Mouse (Mus musculus) intestine, embryonic 14.5 days (tissue): Measurements from ENCODE around the gene Igf1r. TPM values are rescaled to one million over a fixed set of nuclear protein-coding genes. Genes with fewer than 3 reads are reported as not detected.

ENCODE experiments used
- polyA plus RNA-seq: library from polyadenylated mRNA; unstranded; fragments of >200 nt; fragmentation: Nextera tagmentation; extraction: Ambion mirVana; gene quantifications from 2 replicates; pipeline ENCODE4 v1.2.1, GENCODE M21; 2014

The Igf1r gene
- polyA plus RNA-seq, 1 experiment from 2014 or later: 18.4 TPM

Other genes starting within 250 kb of the Igf1r start
- 2.3 and 2.4 TPM in 2 replicates for gene Synm, start 193.1 kb upstream of the Igf1r start, polyA plus RNA-seq